ENCODE assay signal across 13 mouse cellular contexts in the genomic region with DNA sequence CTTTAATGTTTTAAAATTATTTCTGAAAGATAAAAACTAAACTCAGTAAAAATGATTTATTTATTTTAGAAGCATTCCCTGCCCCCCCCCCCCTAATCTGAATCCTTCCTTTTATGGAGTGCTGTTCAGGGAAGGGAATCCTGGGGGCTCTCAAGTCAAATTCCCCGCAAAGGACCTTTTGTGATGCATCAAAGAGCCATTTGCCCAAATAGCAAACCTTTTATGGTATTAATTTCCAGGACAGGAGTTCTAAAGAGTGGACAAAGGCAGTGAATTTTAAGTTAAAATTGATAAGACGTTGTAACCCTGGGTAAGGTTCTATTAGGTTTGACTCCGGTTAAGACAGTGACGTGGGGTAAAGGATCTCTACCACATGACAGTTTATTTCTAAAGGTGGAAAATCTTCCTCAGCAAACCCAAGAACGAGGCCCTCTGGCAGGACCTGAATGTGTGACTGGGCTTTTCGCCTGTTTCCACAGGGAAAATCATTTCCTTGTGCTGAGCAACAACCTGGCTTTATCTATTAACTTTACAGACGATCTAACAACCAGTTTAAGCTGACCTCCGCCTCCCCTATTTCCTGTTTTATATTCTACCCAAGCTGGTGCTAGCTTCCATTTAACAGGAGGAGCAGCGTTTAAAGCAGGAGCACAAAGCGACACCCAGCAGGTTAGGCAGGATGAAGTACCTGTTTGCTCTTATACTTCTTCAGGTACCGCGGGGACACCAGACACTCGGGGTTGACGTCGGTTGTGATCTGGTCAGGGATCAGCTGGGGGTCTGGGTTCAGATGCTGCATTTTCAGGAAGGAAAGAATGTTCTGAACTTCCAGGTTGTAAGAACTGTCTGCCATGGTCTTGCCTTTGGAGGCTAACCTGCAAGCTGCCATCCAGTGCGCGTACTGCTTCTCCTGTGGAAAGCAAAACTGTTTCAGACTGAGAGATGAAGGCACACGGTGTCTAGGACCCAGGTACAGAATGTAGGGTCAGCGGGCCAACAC. TPM values are rescaled to one million over a fixed set of nuclear protein-coding genes. Genes with fewer than 3 reads are reported as not detected.
A peak's percentile ranks its signal among the peaks of the same experiment; 100 is the strongest.
DNase-seq lines count a peak whose midpoint lies in the region; TF ChIP-seq lines count a peak whose summit lies in the region.
"Had no signal": no experiment of that assay in that cellular context is flagged by ENCODE, and none has a peak within 500 bp of the region (broad histone marks: within the 10 kb centered on the region; RNA-seq: fewer than 3 reads in every experiment).

No protein-coding gene starts in this region.

- DNase-seq in heart, embryonic 10.5 days (ENCODE audit: low spot score), result peak; percentile 64
- DNase-seq in heart, adult 9 months (ENCODE audit: low spot score in 2 of 2), result no peak
- no peak for DNase-seq in layer of hippocampus, adult 2 months (ENCODE audit: low spot score in 2 of 2)
- no peak for DNase-seq in layer of hippocampus, adult 18-20 months (ENCODE audit: low spot score in 2 of 2)
- DNase-seq in NIH3T3 (ENCODE audit: low read depth), result peak; percentile 32
- no peak for DNase-seq in limb, embryonic 10.5 days (ENCODE audit: low spot score)
- DNase-seq in retina, embryonic 14.5 days (ENCODE audit: low spot score), result no peak
- no peak for DNase-seq in spleen, postnatal 14 days (ENCODE audit: low spot score in 2 of 2)
- DNase-seq: B cell, adult 2 months; gastrocnemius, postnatal 14 days; thymus, postnatal 14 days had no signal

- WGBS in heart, embryonic 10.5 days, result 61% methylated on average over 19 of the region's 19 CpGs
- WGBS in limb, embryonic 10.5 days, result 73% methylated on average over 19 of the region's 19 CpGs

- no peak for TF ChIP-seq CTCF in layer of hippocampus, adult 2 months (conservative IDR thresholded peaks at IDR 0.05)

- no peaks in the 10 kb centered on the region for H3K27me3 ChIP-seq in heart, embryonic 10.5 days (ENCODE audit: insufficient read depth, poor library complexity, severe bottlenecking)
- no peaks in the 10 kb centered on the region for H3K27me3 ChIP-seq in limb, embryonic 10.5 days (ENCODE audit: low read depth, poor library complexity, severe bottlenecking)
- H3K27me3 ChIP-seq: forebrain, embryonic 12.5 days; Patski had no signal

- peaks cover 88% of the 10 kb centered on the region for H3K36me3 ChIP-seq in heart, embryonic 10.5 days
- peaks cover 96% of the 10 kb centered on the region for H3K36me3 ChIP-seq in limb, embryonic 10.5 days

- peak overlapping the region; percentile 12; the same call in 1 of the 2 replicates for H3K4me3 ChIP-seq in heart, embryonic 10.5 days
- no peak overlapping the region for H3K4me3 ChIP-seq in layer of hippocampus, adult 2 months
- H3K4me3 ChIP-seq in limb, embryonic 10.5 days, result no peak overlapping the region
- H3K4me3 ChIP-seq: forebrain, embryonic 12.5 days had no signal

- H3K27ac ChIP-seq in heart, embryonic 10.5 days, result peak overlapping the region; percentile 81
- H3K27ac ChIP-seq in layer of hippocampus, adult 2 months, result peak overlapping the region; percentile 51
- H3K27ac ChIP-seq in limb, embryonic 10.5 days, result peak overlapping the region; percentile 32

- H3K4me1 ChIP-seq in heart, embryonic 10.5 days, result peaks cover 29% of the 10 kb centered on the region
- peaks cover 26% of the 10 kb centered on the region for H3K4me1 ChIP-seq in limb, embryonic 10.5 days

- H3K9me3 ChIP-seq in heart, embryonic 10.5 days, result 0 out of 2 replicates have a peak, but pooled peaks cover under 1% of the 10 kb centered on the region
- no peaks in the 10 kb centered on the region for H3K9me3 ChIP-seq in limb, embryonic 10.5 days (replicated peaks)
- H3K9me3 ChIP-seq: forebrain, embryonic 12.5 days had no signal

RNA-seq across cellular contexts. Expression of gene Gnpnat1, which starts 59.6 kb away (rescaled TPM):
- polyA plus RNA-seq in heart, embryonic 10.5 days (2016; fragmentation: Nextera tagmentation; extraction: Ambion mirVana), result 34.9 and 54.4 TPM in 2 replicates
- 10 to 100 TPM; 18.4 to 19.3 TPM for total RNA-seq in layer of hippocampus, adult 2 months (2021)
- total RNA-seq in layer of hippocampus, adult 18-20 months (2021), result 10 to 100 TPM; 14.4 to 16.7 TPM
- 61.2 and 74.4 TPM in 2 replicates for polyA plus RNA-seq in limb, embryonic 10.5 days (2016; fragmentation: Nextera tagmentation; extraction: Ambion mirVana)

Comparison
In these comparisons a context has a peak if more than half of its experiments do, and no peak if none do; other contexts are left out.
1. DNase-seq: peak in heart, embryonic 10.5 days (single experiment) and NIH3T3 (single experiment); none in heart, adult 9 months (0 of 2), layer of hippocampus, adult 2 months (0 of 2), layer of hippocampus, adult 18-20 months (0 of 2), limb, embryonic 10.5 days (single experiment), retina, embryonic 14.5 days (single experiment) and spleen, postnatal 14 days (0 of 2).
2. Peak in every context shown above with its lines, with median percentiles within 50 percentile points of each other: H3K27ac ChIP-seq.